Mouse (Mus musculus) erythroblast, embryonic 14.5 days (primary cell): ENCODE data around the gene Hdhd5.

ENCODE experiments used
- GATA1 ChIP-seq: IDR thresholded peaks from 2 replicates; pipeline ENCODE4 v1.6.1; 2012; ENCODE audit warnings: low read length, inconsistent platforms, mixed read lengths
- TAL1 ChIP-seq: IDR thresholded peaks from 3 replicates; pipeline ENCODE4 v1.6.1; 2012; ENCODE audit warnings: low read length, inconsistent platforms, mixed read lengths

- TF ChIP-seq TAL1 (no peak), GATA1 (no peak)
These were observed 22.5 kb downstream of the Hdhd5 start for GRCm38 (mm10) chr6:120508645-120509044.
